Mouse (Mus musculus) right cerebral cortex, postnatal 4 days (tissue): ENCODE results near the gene Slc41a1.

Experiments used
- DNase-seq: peaks from one replicate; pipeline ENCODE4 v3.0.0-alpha.2; 2022

Gene Slc41a1

GRCm38 (mm10) chr1:131890043-131890658 is 62.9 kb downstream of the Slc41a1 start:
- DNase-seq: no peak

DNA sequence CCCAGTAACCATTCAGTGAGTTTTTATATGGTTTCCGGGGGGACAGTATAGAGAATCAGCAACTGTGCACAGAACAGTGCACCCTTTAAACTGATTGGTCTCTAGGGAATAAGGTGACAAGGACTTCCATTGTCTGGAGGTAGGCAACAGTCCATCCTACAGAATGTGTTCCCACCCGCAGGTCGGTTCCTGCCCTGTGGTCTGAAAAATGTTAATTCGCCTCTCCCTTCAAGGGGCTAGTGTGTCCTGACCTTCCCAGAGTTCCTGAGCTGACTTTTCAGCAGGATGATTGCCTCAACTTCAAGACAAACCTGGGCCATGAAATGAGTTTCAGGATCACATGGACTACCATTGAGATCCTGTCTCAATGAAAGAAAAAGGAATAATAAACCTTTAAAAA is 64.1 kb downstream of the Slc41a1 start:
- DNase-seq: no peak
